Mouse (Mus musculus) erythroblast, embryonic 14.5 days (primary cell): ENCODE data around the gene Btaf1.

Experiments used
- GATA1 ChIP-seq: IDR thresholded peaks from 2 replicates; pipeline ENCODE4 v1.6.1; 2012; ENCODE audit warnings: low read length, inconsistent platforms, mixed read lengths
- TAL1 ChIP-seq: IDR thresholded peaks from 3 replicates; pipeline ENCODE4 v1.6.1; 2012; ENCODE audit warnings: low read length, inconsistent platforms, mixed read lengths

DNA sequence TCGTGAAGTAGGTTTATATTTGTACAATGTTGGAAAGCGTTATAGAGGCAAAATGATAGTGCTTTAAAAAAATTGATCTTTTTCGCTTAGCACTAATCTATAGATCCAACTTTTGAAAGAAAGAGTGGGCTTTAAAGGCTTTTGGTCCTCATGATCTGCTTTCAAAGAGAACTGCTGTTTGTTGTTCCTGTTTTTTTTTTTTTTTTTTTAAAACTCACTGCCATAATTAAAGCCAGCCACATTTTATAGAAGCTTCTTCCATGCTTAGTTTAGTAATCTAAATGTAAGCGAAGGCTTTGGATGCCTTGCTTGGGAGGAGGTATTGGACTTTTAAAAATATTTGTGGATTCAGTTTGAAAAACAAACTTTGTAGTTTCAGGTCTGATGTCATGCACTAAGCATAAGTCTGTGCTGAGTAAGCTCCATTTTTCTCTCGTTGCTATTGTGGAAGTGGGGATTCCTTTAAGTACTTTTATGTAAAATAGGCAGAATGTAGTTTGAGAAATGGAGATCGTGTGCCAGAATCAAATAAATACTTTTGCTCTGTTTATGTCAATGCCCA, 2.0 kb downstream of the Btaf1 start:
- no peak for TF ChIP-seq GATA1
- no peak for TF ChIP-seq TAL1
